Mouse (Mus musculus): ENCODE data around the gene Mgat5b. TPM values are rescaled to one million over a fixed set of nuclear protein-coding genes. Genes with fewer than 3 reads are reported as not detected.

The Mgat5b gene
- total RNA-seq, 2 experiments from 2014 or later, result not detected

DNA sequence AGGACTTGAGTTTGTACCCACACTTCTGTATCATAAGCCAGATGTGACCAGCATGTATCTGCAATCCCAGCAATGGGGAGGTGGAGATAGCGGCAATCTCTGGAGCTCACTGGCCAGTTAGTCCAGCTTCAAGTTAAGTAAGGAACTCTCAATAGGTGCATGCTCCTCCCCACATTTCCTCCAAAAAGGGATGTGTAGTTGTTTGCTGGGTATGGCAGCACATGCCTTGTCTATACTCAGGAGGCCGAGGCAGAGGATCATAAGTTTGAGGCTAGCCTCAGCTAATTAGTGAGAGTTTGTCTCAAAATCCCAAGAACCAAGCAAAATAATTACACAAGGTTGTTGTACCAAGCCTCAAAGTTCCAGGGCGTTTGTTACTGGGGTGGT lies 110.9 kb downstream of the Mgat5b start:
- no peak for ATAC-seq (replicated peaks; ENCODE audit: poor library complexity)

DNA sequence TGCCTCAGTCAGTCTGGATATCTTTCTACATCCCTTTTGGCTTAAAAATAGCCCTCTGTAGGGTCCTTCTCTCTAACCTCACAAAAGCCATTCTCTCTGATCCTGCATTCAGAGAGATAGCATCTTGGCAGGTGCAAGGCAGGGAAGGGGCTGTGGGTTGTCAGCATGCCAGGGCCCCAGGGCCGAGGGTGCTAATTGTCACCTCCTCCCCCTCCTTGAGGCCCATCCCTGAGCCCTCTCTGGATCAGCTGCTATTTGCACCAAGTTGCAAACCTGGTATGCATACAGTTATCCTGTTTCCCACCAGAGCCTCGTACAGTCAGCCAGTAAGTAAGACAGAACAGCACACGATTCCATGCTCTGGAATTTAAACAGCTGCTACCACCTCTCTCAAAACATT lies 111.4 kb downstream of the Mgat5b start:
- ATAC-seq (replicated peaks; ENCODE audit: poor library complexity), result no peak

DNA sequence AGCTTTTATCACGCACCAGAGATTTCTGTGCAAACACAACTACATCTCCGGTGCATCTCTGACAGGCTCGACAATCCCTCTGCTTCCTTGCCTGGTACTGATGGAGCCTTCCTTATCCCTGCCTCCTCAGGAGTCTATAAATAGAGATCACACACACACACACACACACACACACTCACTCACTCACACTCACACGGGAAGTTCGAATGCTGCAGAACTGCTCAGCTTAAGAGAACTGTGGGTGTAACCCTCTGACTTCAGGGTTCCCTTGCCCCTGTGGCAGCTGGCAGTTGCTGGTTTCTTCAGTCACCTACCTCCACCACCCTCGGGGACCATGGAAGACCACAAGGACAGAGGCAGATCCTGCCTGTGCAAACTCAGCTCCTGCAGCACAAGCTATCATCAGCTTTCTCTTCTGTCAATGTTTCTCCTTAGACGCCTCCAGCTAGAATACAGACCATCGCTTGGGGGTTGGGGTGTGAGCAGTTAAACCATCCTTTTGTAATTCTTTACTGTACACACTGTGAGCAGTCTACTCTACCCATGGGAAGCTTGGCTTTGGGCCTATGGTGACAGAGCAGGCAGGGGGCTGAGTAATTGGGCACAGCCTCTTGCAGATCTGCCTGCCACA lies 111.9 kb downstream of the Mgat5b start:
- ATAC-seq (replicated peaks; ENCODE audit: poor library complexity), result no peak

GRCm38 (mm10) chr11:117031249-117031648 lies 112.6 kb downstream of the Mgat5b start:
- no peak for ATAC-seq (replicated peaks; ENCODE audit: poor library complexity)

GRCm38 (mm10) chr11:117035661-117036336 lies 117.1 kb downstream of the Mgat5b start:
- no peak for ATAC-seq (replicated peaks; ENCODE audit: poor library complexity)

Other genes with a start within 250 kb of the Mgat5b start
- not detected in 2 replicates for gene St6galnac1, start 143.4 kb upstream of the Mgat5b start, total RNA-seq (2015)
- gene St6galnac1, start 143.4 kb upstream of the Mgat5b start, total RNA-seq (2017), result not detected in 2 replicates
- gene Mxra7, start 90.8 kb upstream of the Mgat5b start, total RNA-seq (2015), result 0.10 and 1.1 TPM in 2 replicates
- gene Mxra7, start 90.8 kb upstream of the Mgat5b start, total RNA-seq (2017), result not detected in 2 replicates
- gene Mettl23, start 75.6 kb upstream of the Mgat5b start, total RNA-seq (2015), result 49.9 and 53.9 TPM in 2 replicates
- gene Mettl23, start 75.6 kb upstream of the Mgat5b start, total RNA-seq (2017), result 21.7 and 31.8 TPM in 2 replicates
- 42.9 and 43.8 TPM in 2 replicates for gene Jmjd6, start 75.4 kb upstream of the Mgat5b start, total RNA-seq (2015)
- gene Jmjd6, start 75.4 kb upstream of the Mgat5b start, total RNA-seq (2017), result 43.6 and 50.1 TPM in 2 replicates
- 13.6 and 14.8 TPM in 2 replicates for gene Mfsd11, start 66.4 kb upstream of the Mgat5b start, total RNA-seq (2015)
- 11.1 and 11.2 TPM in 2 replicates for gene Mfsd11, start 66.4 kb upstream of the Mgat5b start, total RNA-seq (2017)
- 1,322 and 1,338 TPM in 2 replicates for gene Srsf2, start 65.8 kb upstream of the Mgat5b start, total RNA-seq (2015)
- 519 and 522 TPM in 2 replicates for gene Srsf2, start 65.8 kb upstream of the Mgat5b start, total RNA-seq (2017)
- gene Sec14l1, start 196.3 kb downstream of the Mgat5b start, total RNA-seq (2015), result 9.8 and 11.7 TPM in 2 replicates
- gene Sec14l1, start 196.3 kb downstream of the Mgat5b start, total RNA-seq (2017), result 11.4 and 12.9 TPM in 2 replicates

Data from megakaryocyte progenitor cell, adult 5-6 weeks (primary cell).